Mouse (Mus musculus): Measurements from ENCODE around the gene Cuzd1. TPM values are rescaled to one million over a fixed set of nuclear protein-coding genes. Genes with fewer than 3 reads are reported as not detected.

Cuzd1 gene
- total and polyA plus RNA-seq, 3 experiments: 0.10 TPM; not detected in 2

DNA sequence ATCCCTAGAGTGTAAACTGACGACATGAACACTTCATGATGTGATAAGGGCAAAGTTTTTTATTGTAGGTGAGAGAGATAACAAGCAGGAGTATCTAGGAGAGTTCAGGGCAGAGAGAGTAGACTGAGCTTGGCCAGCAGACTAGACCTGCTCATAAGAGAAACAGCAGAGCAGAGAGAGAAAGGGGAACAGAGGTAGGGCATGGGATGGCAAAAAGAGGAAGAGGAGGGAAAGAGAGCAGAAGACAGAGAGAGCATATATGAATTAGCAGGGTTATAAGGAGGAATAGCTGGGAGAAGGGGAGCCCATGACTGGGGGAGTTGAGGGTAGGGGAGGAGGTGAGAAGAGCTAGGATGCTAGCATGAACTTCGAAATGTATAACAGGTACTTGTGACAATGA, 9.6 kb upstream of the Cuzd1 start:
- no peak overlapping the region for H3K4me3 ChIP-seq (replicated peaks in 1 of 3; ENCODE audit: low read depth in 2 of 3, low read length in 2 of 3, poor library complexity in 1 of 3)
- no peak for DNase-seq (ENCODE audit: extremely low read depth)
- H3K9me3 ChIP-seq (replicated peaks; ENCODE audit: low read length): no peaks in the 10 kb centered on the region
- in situ Hi-C loops (cut with MboI; ENCODE audit: low pct_ligation_motif_present, low pct_unique_long_range_greater_than_20kb, low sequenced_read_pairs): no loop called here
- H3K36me3 ChIP-seq (replicated peaks in 1 of 2; ENCODE audit: control insufficient read depth in 1 of 2, insufficient read depth in 1 of 2, low read length in 1 of 2): peaks cover 0 to 28% of the 10 kb centered on the region in 2 experiments
- no peaks in the 10 kb centered on the region for H3K79me2 ChIP-seq (replicated peaks; ENCODE audit: control insufficient read depth, extremely low read depth, insufficient read depth, poor library complexity, severe bottlenecking)
- no peak overlapping the region for H3K4me2 ChIP-seq (ENCODE audit: insufficient read depth, low read depth, poor library complexity, severe bottlenecking)
- no peaks in the 10 kb centered on the region for H3K4me1 ChIP-seq (ENCODE audit: control insufficient read depth in 1 of 2, insufficient read depth in 2 of 2)
- H3K27ac ChIP-seq (ENCODE audit: insufficient read depth, low read depth): no peak overlapping the region
- dilution Hi-C loops (cut with MboI; ENCODE audit: extremely low pct_ligation_motif_present, extremely low pct_unique_long_range_greater_than_20kb, low sequenced_read_pairs): no loop called here
- H3K27me3 ChIP-seq (replicated peaks): no peaks in the 10 kb centered on the region
- H3K9ac ChIP-seq (ENCODE audit: insufficient read depth, low read depth): no peak overlapping the region
- TF ChIP-seq MAZ (IDR thresholded peaks at IDR 0.05; ENCODE audit: low read depth, low read length) (no peak), SMC3 (IDR thresholded peaks at IDR 0.05; ENCODE audit: low read depth, low read length) (no peak), EP300 (IDR thresholded peaks at IDR 0.05; ENCODE audit: low read length) (no peak), UBTF (IDR thresholded peaks at IDR 0.05; ENCODE audit: low read depth, low read length) (no peak), RAD21 (IDR thresholded peaks at IDR 0.05; ENCODE audit: low read depth, low read length) (no peak), ZNF384 (IDR thresholded peaks at IDR 0.05; ENCODE audit: low read depth, low read length) (no peak), ZC3H11A (IDR thresholded peaks at IDR 0.05; ENCODE audit: low read depth, low read length) (no peak), JUND (conservative IDR thresholded peaks at IDR 0.05; ENCODE audit: low read depth, low read length) (no peak), HCFC1 (IDR thresholded peaks at IDR 0.05; ENCODE audit: low read depth, low read length) (no peak), TCF12 (IDR thresholded peaks at IDR 0.05; ENCODE audit: low read depth, low read length) (no peak), CTCF (conservative IDR thresholded peaks at IDR 0.05 in 1 of 2, IDR thresholded peaks at IDR 0.05 in 1 of 2; ENCODE audit: low read depth in 2 of 2, low read length in 2 of 2) (no peak), MAFK (IDR thresholded peaks at IDR 0.05; ENCODE audit: insufficient replicate concordance, low read length) (no peak), TBP (conservative IDR thresholded peaks at IDR 0.05; ENCODE audit: low read depth, low read length) (no peak), MYC (IDR thresholded peaks at IDR 0.05; ENCODE audit: low read depth, low read length) (no peak), USF2 (conservative IDR thresholded peaks at IDR 0.05; ENCODE audit: low read depth, low read length) (no peak)

DNA sequence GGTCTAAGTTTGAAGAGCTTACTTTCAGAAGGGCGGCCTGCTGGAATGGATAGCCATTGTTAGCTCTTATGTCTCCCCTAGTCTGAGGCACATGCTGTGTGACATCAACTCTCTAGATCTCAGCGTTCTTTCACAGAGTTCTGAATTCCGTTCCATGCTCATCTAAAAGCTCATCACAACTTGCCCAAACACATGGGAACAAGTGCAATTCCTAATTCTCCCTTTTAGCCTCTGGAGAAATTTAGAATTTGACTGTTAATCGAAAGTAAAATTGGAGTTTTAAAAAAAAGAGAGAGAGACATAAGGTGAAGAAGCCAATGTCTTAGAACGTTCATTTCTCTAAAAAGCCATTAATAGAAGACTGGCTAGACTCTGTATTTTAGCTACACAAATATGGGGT, 7.3 kb upstream of the Cuzd1 start, which contains the start of gene Fam24b:
Gene Fam24b, minus strand, starts transcription at position 101 of the 400 bp plus-strand sequence.
- no peak for DNase-seq (ENCODE audit: extremely low read depth)
- H3K27ac ChIP-seq (ENCODE audit: insufficient read depth, low read depth): no peak within 1 kb of the TSS
- no peak within 1 kb of the TSS for H3K4me3 ChIP-seq (replicated peaks in 1 of 3; ENCODE audit: low read depth in 2 of 3, low read length in 2 of 3, poor library complexity in 1 of 3)
- H3K79me2 ChIP-seq (replicated peaks; ENCODE audit: control insufficient read depth, extremely low read depth, insufficient read depth, poor library complexity, severe bottlenecking): no peaks in the 10 kb centered on the region
- no peaks in the 10 kb centered on the region for H3K4me1 ChIP-seq (ENCODE audit: control insufficient read depth in 1 of 2, insufficient read depth in 2 of 2)
- no peaks in the 10 kb centered on the region for H3K27me3 ChIP-seq (replicated peaks)
- no peak within 1 kb of the TSS for H3K9ac ChIP-seq (ENCODE audit: insufficient read depth, low read depth)
- H3K36me3 ChIP-seq (replicated peaks in 1 of 2; ENCODE audit: control insufficient read depth in 1 of 2, insufficient read depth in 1 of 2, low read length in 1 of 2): peaks cover 0 to 19% of the 10 kb centered on the region in 2 experiments
- dilution Hi-C loops (cut with MboI; ENCODE audit: extremely low pct_ligation_motif_present, extremely low pct_unique_long_range_greater_than_20kb, low sequenced_read_pairs) (no loop called here), in situ Hi-C loops (cut with MboI; ENCODE audit: low pct_ligation_motif_present, low pct_unique_long_range_greater_than_20kb, low sequenced_read_pairs) (no loop called here)
- TF ChIP-seq ELF1 (IDR thresholded peaks at IDR 0.05; ENCODE audit: low read depth, low read length) (no peak), MAZ (IDR thresholded peaks at IDR 0.05; ENCODE audit: low read depth, low read length) (no peak), MXI1 (IDR thresholded peaks at IDR 0.05; ENCODE audit: low read depth, low read length) (no peak), EP300 (IDR thresholded peaks at IDR 0.05; ENCODE audit: low read length) (no peak), NRF1 (IDR thresholded peaks at IDR 0.05; ENCODE audit: low read depth, low read length) (no peak), RAD21 (IDR thresholded peaks at IDR 0.05; ENCODE audit: low read depth, low read length) (no peak), USF2 (conservative IDR thresholded peaks at IDR 0.05; ENCODE audit: low read depth, low read length) (no peak)
- no peaks in the 10 kb centered on the region for H3K9me3 ChIP-seq (replicated peaks; ENCODE audit: low read length)
- H3K4me2 ChIP-seq (ENCODE audit: insufficient read depth, low read depth, poor library complexity, severe bottlenecking): no peak within 1 kb of the TSS

All from CH12.LX (cell line).